Mouse (Mus musculus): ENCODE measurements at regions not wholly inside any gene's neighbourhood (a gene's known extent, or its start where the extent isn't known, plus 50 kb on each side); places are given as distances from the start of the nearest gene placed in this dataset.

DNA sequence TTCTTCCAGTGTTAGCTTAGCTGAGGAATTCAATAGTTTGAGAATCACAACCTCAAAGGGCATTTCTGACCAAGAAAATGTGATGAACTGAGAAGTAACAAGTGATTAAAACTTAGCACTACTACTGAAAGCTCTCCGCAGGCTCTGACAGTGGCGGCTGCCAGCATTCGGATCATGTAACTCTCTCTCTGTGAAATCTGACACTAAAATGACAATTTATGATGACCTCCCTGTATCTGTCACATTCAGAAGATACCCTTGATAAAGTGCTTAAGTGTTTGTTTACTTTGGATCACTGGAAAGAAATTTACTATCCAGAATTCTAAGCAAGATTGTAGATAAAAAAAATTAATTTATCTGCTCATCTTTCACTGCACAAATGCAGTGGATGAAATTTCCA, 230.3 kb upstream of the Pld5 start:
- no peak for TF ChIP-seq CTCF (IDR thresholded peaks at IDR 0.05; ENCODE audit: control insufficient read depth, insufficient read depth, insufficient read length)
- TF ChIP-seq CEBPB (IDR thresholded peaks at IDR 0.05; ENCODE audit: low read depth), result no peak
- no peak for TF ChIP-seq MYOG (IDR thresholded peaks at IDR 0.05; ENCODE audit: control insufficient read depth, extremely low read depth, insufficient read length)
- no peak for TF ChIP-seq MYOD1 (IDR thresholded peaks at IDR 0.05; ENCODE audit: control insufficient read depth, insufficient read length, low read depth)
- TF ChIP-seq USF1 (IDR thresholded peaks at IDR 0.05; ENCODE audit: low read depth), result no peak

Data from C2C12 (cell line).